Mouse (Mus musculus) bone marrow, adult 2 months (tissue): ENCODE results near the gene E130114P18Rik.

ENCODE experiments used
- CTCF ChIP-seq: fragments of 200-500 bp; IDR thresholded peaks from 2 replicates; pipeline ENCODE4 v1.5.1; 2011; ENCODE audit warnings: low read length, control low read depth; ENCODE audit not compliant: control insufficient read depth, insufficient read depth
- POLR2A ChIP-seq: fragments of 200-500 bp; IDR thresholded peaks from 2 replicates; pipeline ENCODE4 v1.6.1; 2011; ENCODE audit warnings: low read depth, mild to moderate bottlenecking, control low read depth, low read length, borderline replicate concordance; ENCODE audit not compliant: control insufficient read depth

DNA sequence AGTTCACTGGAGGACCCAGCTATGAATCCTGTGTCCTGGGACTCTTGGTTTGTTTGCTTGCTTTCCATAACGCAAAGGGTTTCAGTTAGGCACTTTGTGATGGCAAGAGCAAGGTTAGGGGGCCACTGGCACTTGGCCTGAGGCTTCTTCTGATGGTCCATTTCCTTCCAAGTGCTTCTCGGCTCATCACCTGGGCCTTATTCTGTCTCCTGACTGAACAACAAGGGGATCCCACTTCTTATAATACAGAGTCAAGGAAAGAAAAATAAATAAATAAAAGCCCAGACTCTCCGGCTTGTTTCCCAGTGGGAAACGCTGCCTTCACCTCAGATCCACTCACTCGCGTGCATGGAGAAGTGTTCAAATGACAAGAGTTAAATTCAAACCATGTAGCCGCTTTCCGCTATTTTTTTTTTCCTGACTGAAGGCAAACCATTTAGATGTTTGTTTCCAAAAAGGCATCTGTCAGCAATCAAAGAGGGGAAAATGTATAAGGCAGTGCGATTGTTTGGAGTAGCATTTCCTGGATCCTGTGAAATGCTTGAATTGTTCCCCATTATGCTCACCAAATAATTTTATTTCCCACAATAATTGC lies 199.2 kb downstream of the E130114P18Rik start:
- no peak for TF ChIP-seq CTCF
- no peak for TF ChIP-seq POLR2A
